Mouse (Mus musculus) neural tube, embryonic 13.5 days (tissue): ENCODE measurements at regions not wholly inside any gene's neighbourhood (a gene's known extent, or its start where the extent isn't known, plus 50 kb on each side); places are given as distances from the start of the nearest gene placed in this dataset.

Experiments
- ATAC-seq: fragments of 200-750 bp; cut with Nextera tagmentation; 2 replicates; pipeline ENCODE4 v1.8.0; 2017; ENCODE audit warnings: low read depth, mild to moderate bottlenecking, moderate TSS enrichment, moderate library complexity
- H3K27ac ChIP-seq: fragments of 300-500 bp; sonication (generic); replicated peaks from 2 replicates; pipeline ENCODE4 v1.5.1; 2015; ENCODE audit warnings: moderate library complexity, mild to moderate bottlenecking, inconsistent platforms
- H3K27me3 ChIP-seq: fragments of 300-500 bp; sonication (generic); 2 replicates; pipeline ENCODE4 v1.6.1; 2015; ENCODE audit warnings: mild to moderate bottlenecking, inconsistent platforms
- H3K36me3 ChIP-seq: fragments of 300-500 bp; sonication (generic); 2 replicates; pipeline ENCODE4 v1.6.1; 2015; ENCODE audit warnings: mild to moderate bottlenecking, inconsistent platforms
- H3K4me1 ChIP-seq: fragments of 300-500 bp; sonication (generic); replicated peaks from 2 replicates; pipeline ENCODE4 v1.6.1; 2015; ENCODE audit warnings: inconsistent platforms
- H3K4me2 ChIP-seq: fragments of 300-500 bp; sonication (generic); 2 replicates; pipeline ENCODE4 v1.6.1; 2015; ENCODE audit warnings: inconsistent platforms, mild to moderate bottlenecking, moderate library complexity
- H3K4me3 ChIP-seq: fragments of 300-500 bp; sonication (generic); 2 replicates; pipeline ENCODE4 v1.5.1; 2015; ENCODE audit warnings: mild to moderate bottlenecking, inconsistent platforms
- H3K9ac ChIP-seq: fragments of 300-500 bp; sonication (generic); 2 replicates; pipeline ENCODE4 v1.6.1; 2015; ENCODE audit warnings: moderate library complexity, mild to moderate bottlenecking, inconsistent platforms
- H3K9me3 ChIP-seq: fragments of 300-500 bp; sonication (generic); 2 replicates; pipeline ENCODE4 v1.6.1; 2016; ENCODE audit warnings: inconsistent platforms
- WGBS: fragments of 180-500 bp; shearing (Covaris S2); methylation state at CpG from one replicate; pipeline ENCODE4 v1.1.7; 2015; 5-methylcytosine and 5-hydroxymethylcytosine counted together

- Histone ChIP-seq H3K9me3 (no peaks in the 10 kb centered on the region), H3K36me3 (no peaks in the 10 kb centered on the region), H3K4me3 (no peak overlapping the region), H3K4me1 (no peaks in the 10 kb centered on the region), H3K27ac (no peak overlapping the region), H3K4me2 (no peak overlapping the region), H3K27me3 (no peaks in the 10 kb centered on the region), H3K9ac (no peak overlapping the region)
- 82% methylated on average over 3 of the region's 3 CpGs for WGBS
- no peak for ATAC-seq
These were observed 144.8 kb downstream of the Mdfic start for GRCm38 (mm10) chr6:15865271-15865670.

GRCm38 (mm10) chr6:15882288-15882903 lies 161.9 kb downstream of the Mdfic start:
- Histone ChIP-seq H3K9me3 (no peaks in the 10 kb centered on the region), H3K4me1 (no peaks in the 10 kb centered on the region), H3K27me3 (no peaks in the 10 kb centered on the region), H3K4me2 (no peak overlapping the region), H3K4me3 (no peak overlapping the region), H3K9ac (no peak overlapping the region), H3K27ac (no peak overlapping the region), H3K36me3 (no peaks in the 10 kb centered on the region)
- 92% methylated on average over 5 of the region's 5 CpGs for WGBS
- ATAC-seq = no peak

GRCm38 (mm10) chr6:15893066-15893465 lies 172.6 kb downstream of the Mdfic start:
- no peaks in the 10 kb centered on the region for H3K4me1 ChIP-seq
- no peak for ATAC-seq

GRCm38 (mm10) chr6:15900495-15900894 lies 180.0 kb downstream of the Mdfic start:
- Histone ChIP-seq H3K27me3 (no peaks in the 10 kb centered on the region), H3K9ac (no peak overlapping the region), H3K4me1 (0 out of 2 replicates have a peak, but pooled peaks cover 6% of the 10 kb centered on the region), H3K36me3 (no peaks in the 10 kb centered on the region), H3K4me3 (no peak overlapping the region), H3K27ac (no peak overlapping the region), H3K4me2 (no peak overlapping the region), H3K9me3 (no peaks in the 10 kb centered on the region)
- no peak for ATAC-seq

More at GRCm38 (mm10) chr6:15893066-15893465, 172.6 kb downstream of the Mdfic start:
- Histone ChIP-seq H3K27me3 (no peaks in the 10 kb centered on the region), H3K9ac (no peak overlapping the region), H3K9me3 (no peaks in the 10 kb centered on the region), H3K4me3 (no peak overlapping the region), H3K27ac (no peak overlapping the region), H3K36me3 (no peaks in the 10 kb centered on the region), H3K4me2 (no peak overlapping the region)
- WGBS = 93% methylated on average over 5 of the region's 5 CpGs

GRCm38 (mm10) chr6:15902665-15903274 lies 182.3 kb downstream of the Mdfic start:
- Histone ChIP-seq H3K36me3 (no peaks in the 10 kb centered on the region), H3K4me3 (no peak overlapping the region), H3K4me2 (no peak overlapping the region), H3K9me3 (no peaks in the 10 kb centered on the region), H3K27ac (no peak overlapping the region), H3K4me1 (0 out of 2 replicates have a peak, but pooled peaks cover 6% of the 10 kb centered on the region), H3K9ac (no peak overlapping the region), H3K27me3 (no peaks in the 10 kb centered on the region)
- 29% methylated on average over 2 of the region's 2 CpGs for WGBS
- ATAC-seq = peak; percentile 59

- WGBS = 70% methylated on average over 1 of the region's 1 CpGs
- H3K27ac ChIP-seq = no peak overlapping the region
These were observed 190.1 kb downstream of the Mdfic start for GRCm38 (mm10) chr6:15910420-15911167.

GRCm38 (mm10) chr6:15929650-15930049 lies 209.2 kb downstream of the Mdfic start:
- no peak overlapping the region for H3K4me3 ChIP-seq
- H3K27me3 ChIP-seq = no peaks in the 10 kb centered on the region
- ATAC-seq = no peak
- H3K9ac ChIP-seq = no peak overlapping the region
- WGBS = 93% methylated on average over 2 of the region's 2 CpGs
- H3K36me3 ChIP-seq = no peaks in the 10 kb centered on the region
- no peaks in the 10 kb centered on the region for H3K4me1 ChIP-seq
- no peak overlapping the region for H3K27ac ChIP-seq
- no peaks in the 10 kb centered on the region for H3K9me3 ChIP-seq
- H3K4me2 ChIP-seq = no peak overlapping the region

More at GRCm38 (mm10) chr6:15910420-15911167, 190.1 kb downstream of the Mdfic start:
- H3K36me3 ChIP-seq = no peaks in the 10 kb centered on the region
- no peaks in the 10 kb centered on the region for H3K4me1 ChIP-seq
- H3K9ac ChIP-seq = no peak overlapping the region
- no peak overlapping the region for H3K4me3 ChIP-seq
- ATAC-seq = peak; percentile 15; the same call in 1 of the 2 replicates
- H3K27me3 ChIP-seq = no peaks in the 10 kb centered on the region
- no peak overlapping the region for H3K4me2 ChIP-seq
- H3K9me3 ChIP-seq = no peaks in the 10 kb centered on the region

GRCm38 (mm10) chr6:15950251-15950650 lies 229.8 kb downstream of the Mdfic start:
- peaks cover 9% of the 10 kb centered on the region for H3K4me1 ChIP-seq
- no peak overlapping the region for H3K27ac ChIP-seq
- no peaks in the 10 kb centered on the region for H3K27me3 ChIP-seq
- H3K9me3 ChIP-seq = no peaks in the 10 kb centered on the region
- no peak overlapping the region for H3K4me3 ChIP-seq
- WGBS = 92% methylated on average over 2 of the region's 2 CpGs
- H3K36me3 ChIP-seq = no peaks in the 10 kb centered on the region
- H3K9ac ChIP-seq = no peak overlapping the region
- no peak for ATAC-seq
- no peak overlapping the region for H3K4me2 ChIP-seq

GRCm38 (mm10) chr6:15987334-15987733 lies 266.9 kb downstream of the Mdfic start:
- Histone ChIP-seq H3K27me3 (no peaks in the 10 kb centered on the region), H3K4me1 (peaks cover 7% of the 10 kb centered on the region; the same call in 1 of the 2 replicates), H3K9me3 (no peaks in the 10 kb centered on the region), H3K4me3 (no peak overlapping the region), H3K4me2 (no peak overlapping the region), H3K27ac (no peak overlapping the region), H3K36me3 (no peaks in the 10 kb centered on the region), H3K9ac (no peak overlapping the region)
- WGBS = 32% methylated on average over 5 of the region's 5 CpGs
- ATAC-seq = no peak
